Mouse (Mus musculus) megakaryocyte, embryonic 14.5 days (primary cell): ENCODE measurements around the gene Odc1.

Source experiments
- FLI1 ChIP-seq: IDR thresholded peaks from 2 replicates; pipeline ENCODE4 v1.6.1; 2012; ENCODE audit warnings: low read length, inconsistent platforms, mixed read lengths
- GATA1 ChIP-seq: IDR thresholded peaks from 3 replicates; pipeline ENCODE4 v1.6.1; 2012; ENCODE audit warnings: mixed read lengths, low read length, inconsistent platforms, borderline replicate concordance

DNA sequence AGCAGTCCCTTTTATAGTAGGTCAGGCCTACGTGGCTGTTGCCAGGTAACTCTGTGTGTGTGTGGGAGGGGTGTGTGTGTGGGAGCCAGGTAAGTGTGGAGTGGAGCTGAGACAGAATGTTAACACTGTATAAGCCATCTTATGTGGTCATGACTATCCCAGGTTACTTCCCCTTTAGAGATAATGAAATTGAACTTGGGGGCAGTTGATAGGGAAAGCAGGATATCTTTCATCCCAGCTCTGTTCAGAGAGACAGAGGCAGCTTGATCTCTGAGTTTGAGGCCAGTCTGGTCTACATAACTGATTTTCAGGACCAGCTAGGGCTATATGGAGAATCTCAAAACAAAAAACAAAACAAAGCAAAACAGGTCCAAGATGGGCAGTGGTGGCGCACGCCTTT lies 7.4 kb upstream of the Odc1 start:
- TF ChIP-seq GATA1 (no peak), FLI1 (no peak)
